Mouse (Mus musculus) midbrain, postnatal 0 days (tissue): ENCODE data around the gene Ppih. TPM values are rescaled to one million over a fixed set of nuclear protein-coding genes. Genes with fewer than 3 reads are reported as not detected.
"Not testable (repeated sequence)": the region's sequence is repeated elsewhere in the genome, so short reads cannot be mapped to it uniquely, and the experiment has no call there.

Experiments used
- ATAC-seq: fragments of 200-750 bp; cut with Nextera tagmentation; 2 replicates; pipeline ENCODE4 v1.8.0; 2017; ENCODE audit warnings: moderate number of reproducible peaks, mild to moderate bottlenecking, moderate TSS enrichment, moderate library complexity; ENCODE audit not compliant: low FRiP score
- DNase-seq: peaks from one replicate; pipeline ENCODE4 v3.0.0-alpha.2; 2015; ENCODE audit warnings: low spot score
- H3K27ac ChIP-seq: fragments of 300-500 bp; sonication (generic); 2 replicates; pipeline ENCODE4 v1.5.1; 2014; ENCODE audit warnings: low read depth, mild to moderate bottlenecking, low read length, mixed read lengths
- H3K27me3 ChIP-seq: fragments of 300-500 bp; sonication (generic); 2 replicates; pipeline ENCODE4 v1.6.1; 2014; ENCODE audit warnings: low read length, control low read depth, mixed read lengths; ENCODE audit not compliant: insufficient read depth
- H3K36me3 ChIP-seq: fragments of 300-500 bp; sonication (generic); 2 replicates; pipeline ENCODE4 v1.6.1; 2014; ENCODE audit warnings: low read length, control low read depth, mixed read lengths; ENCODE audit not compliant: insufficient read depth
- H3K4me1 ChIP-seq: fragments of 300-500 bp; sonication (generic); 2 replicates; pipeline ENCODE4 v1.6.1; 2014; ENCODE audit warnings: mild to moderate bottlenecking, control low read depth, antibody characterized with exemption, low read length, mixed read lengths; ENCODE audit not compliant: insufficient read depth
- H3K4me2 ChIP-seq: fragments of 300-500 bp; sonication (generic); 2 replicates; pipeline ENCODE4 v1.6.1; 2014; ENCODE audit warnings: low read depth, mild to moderate bottlenecking, low read length, mixed read lengths; ENCODE audit not compliant: poor library complexity, severe bottlenecking
- H3K4me3 ChIP-seq: fragments of 300-500 bp; sonication (generic); 2 replicates; pipeline ENCODE4 v1.5.1; 2014; ENCODE audit warnings: low read depth, mild to moderate bottlenecking, low read length, moderate library complexity
- H3K9ac ChIP-seq: fragments of 300-500 bp; sonication (generic); replicated peaks from 2 replicates; pipeline ENCODE4 v1.6.1; 2014; ENCODE audit warnings: mild to moderate bottlenecking, low read length, moderate library complexity, mixed read lengths; ENCODE audit not compliant: poor library complexity, severe bottlenecking
- H3K9me3 ChIP-seq: fragments of 300-500 bp; sonication (generic); 2 replicates; pipeline ENCODE4 v1.6.1; 2016; ENCODE audit warnings: low read length, control low read depth
- CTCF ChIP-seq: IDR thresholded peaks from 2 replicates; pipeline ENCODE4 v1.5.1; 2016; ENCODE audit warnings: antibody characterized with exemption, mild to moderate bottlenecking
- WGBS: fragments of 180-500 bp; shearing (Covaris S2); extraction: QIAGEN DNeasy Blood & Tissue Kit; methylation state at CpG from one replicate; pipeline ENCODE4 v1.1.7; 2014; 5-methylcytosine and 5-hydroxymethylcytosine counted together
- polyA plus RNA-seq: library from polyadenylated mRNA; unstranded; fragments of >200 nt; fragmentation: Nextera tagmentation; extraction: Ambion mirVana; gene quantifications from 2 replicates; pipeline ENCODE4 v1.2.1, GENCODE M21; 2015
- total RNA-seq: library from RNA; depleted of rRNA; stranded (reverse); fragments of >200 nt; gene quantifications from 2 replicates; pipeline ENCODE4 v1.2.3, GENCODE M21; 2014

The Ppih gene
- total and polyA plus RNA-seq, 2 experiments from 2014 or later: 30.3 to 42.7 TPM

- no peaks in the 10 kb centered on the region for H3K27me3 ChIP-seq
- H3K36me3 ChIP-seq: peaks cover 23% of the 10 kb centered on the region
- WGBS: 83% methylated on average over 1 of the region's 1 CpGs
- ATAC-seq (no peak), DNase-seq (no peak)
- H3K4me3 ChIP-seq: no peak overlapping the region
- H3K4me1 ChIP-seq: no peaks in the 10 kb centered on the region
- TF ChIP-seq CTCF: no peak
- no peaks in the 10 kb centered on the region for H3K9me3 ChIP-seq
- H3K4me2 ChIP-seq: no peak overlapping the region
- H3K27ac ChIP-seq: no peak overlapping the region
- no peak overlapping the region for H3K9ac ChIP-seq
Observed at GRCm38 (mm10) chr4:119284861-119285260, 35.5 kb downstream of the Ppih start.

- not testable (repeated sequence) for H3K4me1 ChIP-seq, H3K27me3 ChIP-seq, H3K4me3 ChIP-seq, H3K27ac ChIP-seq, DNase-seq, H3K9me3 ChIP-seq, H3K4me2 ChIP-seq, H3K9ac ChIP-seq, ATAC-seq
- H3K36me3 ChIP-seq: peaks cover 53% of the 10 kb centered on the region
- WGBS: 88% methylated on average over 15 of the region's 15 CpGs
Observed at GRCm38 (mm10) chr4:119278784-119279183, 41.6 kb downstream of the Ppih start.

GRCm38 (mm10) chr4:119275726-119276125 lies 44.6 kb downstream of the Ppih start:
- peaks cover 46% of the 10 kb centered on the region for H3K36me3 ChIP-seq
- no peak for TF ChIP-seq CTCF
- H3K4me1 ChIP-seq: no peaks in the 10 kb centered on the region
- WGBS: 66% methylated on average over 2 of the region's 2 CpGs
- no peaks in the 10 kb centered on the region for H3K9me3 ChIP-seq
- no peak overlapping the region for H3K4me2 ChIP-seq
- H3K27ac ChIP-seq: no peak overlapping the region
- ATAC-seq (no peak), DNase-seq (no peak)
- H3K4me3 ChIP-seq: no peak overlapping the region
- no peak overlapping the region for H3K9ac ChIP-seq
- no peaks in the 10 kb centered on the region for H3K27me3 ChIP-seq

GRCm38 (mm10) chr4:119275226-119275625 lies 45.1 kb downstream of the Ppih start:
- WGBS: 78% methylated on average over 2 of the region's 2 CpGs
- Histone ChIP-seq H3K4me2 (no peak overlapping the region), H3K9me3 (no peaks in the 10 kb centered on the region)

GRCm38 (mm10) chr4:119274627-119275026 lies 45.7 kb downstream of the Ppih start:
- 84% methylated on average over 1 of the region's 1 CpGs for WGBS
- Histone ChIP-seq H3K27me3 (no peaks in the 10 kb centered on the region), H3K9me3 (no peaks in the 10 kb centered on the region), H3K9ac (no peak overlapping the region), H3K36me3 (peaks cover 48% of the 10 kb centered on the region), H3K4me3 (no peak overlapping the region), H3K4me2 (no peak overlapping the region), H3K4me1 (no peaks in the 10 kb centered on the region), H3K27ac (no peak overlapping the region)
- no peak for TF ChIP-seq CTCF
- no peak for ATAC-seq
- no peak for DNase-seq

More at GRCm38 (mm10) chr4:119275226-119275625, 45.1 kb downstream of the Ppih start:
- ATAC-seq (no peak), DNase-seq (no peak)
- H3K4me3 ChIP-seq: no peak overlapping the region
- no peaks in the 10 kb centered on the region for H3K27me3 ChIP-seq
- no peak overlapping the region for H3K9ac ChIP-seq
- H3K27ac ChIP-seq: no peak overlapping the region; the same call in 1 of the 2 replicates
- H3K4me1 ChIP-seq: no peaks in the 10 kb centered on the region
- H3K36me3 ChIP-seq: peaks cover 48% of the 10 kb centered on the region
- TF ChIP-seq CTCF: no peak

- no peak for TF ChIP-seq CTCF
- 78% methylated on average over 13 of the region's 13 CpGs for WGBS
- no peak for DNase-seq
- Histone ChIP-seq H3K4me2 (no peak overlapping the region), H3K9me3 (no peaks in the 10 kb centered on the region), H3K9ac (no peak overlapping the region), H3K27ac (no peak overlapping the region), H3K4me3 (no peak overlapping the region), H3K27me3 (no peaks in the 10 kb centered on the region), H3K4me1 (no peaks in the 10 kb centered on the region), H3K36me3 (peaks cover 7% of the 10 kb centered on the region; the same call in 1 of the 2 replicates)
- ATAC-seq: no peak
Observed at GRCm38 (mm10) chr4:119266606-119267005, 53.7 kb downstream of the Ppih start.
